Mouse (Mus musculus) hindbrain, embryonic 13.5 days (tissue): ENCODE measurements at regions not wholly inside any gene's neighbourhood (a gene's known extent, or its start where the extent isn't known, plus 50 kb on each side); places are given as distances from the start of the nearest gene placed in this dataset.

Experiments used
- ATAC-seq: fragments of 200-750 bp; cut with Nextera tagmentation; 2 replicates; pipeline ENCODE4 v1.8.0; 2017; ENCODE audit warnings: moderate TSS enrichment; ENCODE audit not compliant: low FRiP score
- H3K27ac ChIP-seq: fragments of 300-500 bp; sonication (generic); 2 replicates; pipeline ENCODE4 v1.5.1; 2015; ENCODE audit warnings: inconsistent platforms, mild to moderate bottlenecking, moderate library complexity
- H3K27me3 ChIP-seq: fragments of 300-500 bp; sonication (generic); 2 replicates; pipeline ENCODE4 v1.6.1; 2015; ENCODE audit warnings: mild to moderate bottlenecking, inconsistent platforms
- H3K36me3 ChIP-seq: fragments of 300-500 bp; sonication (generic); 2 replicates; pipeline ENCODE4 v1.6.1; 2015; ENCODE audit warnings: mild to moderate bottlenecking, inconsistent platforms
- H3K4me1 ChIP-seq: fragments of 300-500 bp; sonication (generic); replicated peaks from 2 replicates; pipeline ENCODE4 v1.6.1; 2015; ENCODE audit warnings: inconsistent platforms
- H3K4me2 ChIP-seq: fragments of 300-500 bp; sonication (generic); 2 replicates; pipeline ENCODE4 v1.6.1; 2015; ENCODE audit warnings: inconsistent platforms, mild to moderate bottlenecking, moderate library complexity
- H3K4me3 ChIP-seq: fragments of 300-500 bp; sonication (generic); 2 replicates; pipeline ENCODE4 v1.5.1; 2015; ENCODE audit warnings: mild to moderate bottlenecking, inconsistent platforms
- H3K9ac ChIP-seq: fragments of 300-500 bp; sonication (generic); 2 replicates; pipeline ENCODE4 v1.6.1; 2015; ENCODE audit warnings: mild to moderate bottlenecking, inconsistent platforms
- H3K9me3 ChIP-seq: fragments of 300-500 bp; sonication (generic); 2 replicates; pipeline ENCODE4 v1.6.1; 2016; ENCODE audit warnings: inconsistent platforms
- WGBS: fragments of 180-500 bp; shearing (Covaris S2); methylation state at CpG from one replicate; pipeline ENCODE4 v1.1.7; 2015; 5-methylcytosine and 5-hydroxymethylcytosine counted together

DNA sequence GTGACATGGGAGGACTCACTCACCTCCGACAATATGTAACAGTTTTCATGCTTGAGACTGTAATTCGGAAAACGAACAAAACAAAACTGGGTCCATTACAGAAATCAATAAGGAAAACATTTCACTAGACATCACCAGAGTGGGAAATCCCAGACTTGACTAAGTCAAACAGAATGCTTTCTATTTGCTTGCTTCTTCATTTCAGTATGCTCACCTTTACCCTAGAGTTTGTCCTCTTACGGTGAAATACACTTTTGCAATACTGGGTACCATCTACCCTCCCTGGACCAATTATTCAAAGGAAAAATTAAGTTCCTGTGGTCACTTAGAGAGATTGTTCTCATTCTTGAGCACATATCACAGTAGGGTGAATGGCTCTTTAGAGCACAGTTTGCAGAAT, 613.4 kb upstream of the 4930412O13Rik start:
- 96% methylated on average over 4 of the region's 4 CpGs for whole genome bisulfite sequencing
- Histone ChIP-seq H3K4me1 (no peaks in the 10 kb centered on the region), H3K27ac (no peak overlapping the region), H3K4me2 (no peak overlapping the region), H3K9me3 (no peaks in the 10 kb centered on the region), H3K36me3 (no peaks in the 10 kb centered on the region), H3K27me3 (no peaks in the 10 kb centered on the region), H3K9ac (no peak overlapping the region), H3K4me3 (no peak overlapping the region)
- ATAC-seq, result no peak

GRCm38 (mm10) chr2:9283441-9283840, 597.6 kb upstream of the 4930412O13Rik start:
- Histone ChIP-seq H3K9me3 (no peaks in the 10 kb centered on the region), H3K36me3 (no peaks in the 10 kb centered on the region), H3K4me3 (no peak overlapping the region), H3K9ac (no peak overlapping the region), H3K4me1 (no peaks in the 10 kb centered on the region), H3K27ac (no peak overlapping the region), H3K4me2 (no peak overlapping the region), H3K27me3 (no peaks in the 10 kb centered on the region)
- WGBS, result 85% methylated on average over 2 of the region's 2 CpGs
- no peak for ATAC-seq

DNA sequence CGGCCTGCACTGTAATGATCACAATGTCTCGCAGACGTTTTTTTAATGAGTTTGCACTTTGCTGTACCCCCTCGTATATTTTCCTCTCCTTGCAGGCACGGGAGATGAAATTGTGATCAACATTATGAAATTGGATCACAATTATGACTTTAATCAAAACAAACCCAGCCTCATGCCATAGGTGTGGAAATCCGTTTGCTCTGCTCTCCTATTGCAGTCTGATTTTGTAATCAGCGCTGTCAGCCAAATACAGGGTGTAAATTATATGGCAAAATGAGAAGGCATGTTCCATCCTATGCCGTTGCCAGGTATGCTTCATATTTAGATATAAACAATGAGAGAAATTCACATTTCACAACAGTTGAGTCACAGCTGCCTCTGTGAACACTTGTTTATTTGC, 595.3 kb upstream of the 4930412O13Rik start:
- 86% methylated on average over 8 of the region's 8 CpGs for WGBS
- Histone ChIP-seq H3K27ac (no peak overlapping the region), H3K4me3 (no peak overlapping the region), H3K9me3 (no peaks in the 10 kb centered on the region), H3K4me2 (no peak overlapping the region), H3K27me3 (no peaks in the 10 kb centered on the region), H3K36me3 (no peaks in the 10 kb centered on the region), H3K9ac (no peak overlapping the region), H3K4me1 (no peaks in the 10 kb centered on the region)
- no peak for ATAC-seq

GRCm38 (mm10) chr2:9287077-9287476, 594.0 kb upstream of the 4930412O13Rik start:
- no peak overlapping the region for H3K27ac ChIP-seq
- 88% methylated on average over 1 of the region's 1 CpGs for WGBS
- no peak overlapping the region for H3K4me3 ChIP-seq
- H3K4me2 ChIP-seq, result no peak overlapping the region
- no peaks in the 10 kb centered on the region for H3K4me1 ChIP-seq
- ATAC-seq, result no peak
- H3K36me3 ChIP-seq, result no peaks in the 10 kb centered on the region
- no peaks in the 10 kb centered on the region for H3K9me3 ChIP-seq
- H3K27me3 ChIP-seq, result no peaks in the 10 kb centered on the region
- no peak overlapping the region for H3K9ac ChIP-seq

- Histone ChIP-seq H3K36me3 (no peaks in the 10 kb centered on the region), H3K4me3 (no peak overlapping the region), H3K27me3 (no peaks in the 10 kb centered on the region), H3K9me3 (no peaks in the 10 kb centered on the region), H3K4me1 (no peaks in the 10 kb centered on the region), H3K4me2 (no peak overlapping the region), H3K9ac (no peak overlapping the region), H3K27ac (no peak overlapping the region)
- ATAC-seq, result no peak
- 87% methylated on average over 6 of the region's 6 CpGs for WGBS
These were observed 593.4 kb upstream of the 4930412O13Rik start for GRCm38 (mm10) chr2:9287623-9288022.

DNA sequence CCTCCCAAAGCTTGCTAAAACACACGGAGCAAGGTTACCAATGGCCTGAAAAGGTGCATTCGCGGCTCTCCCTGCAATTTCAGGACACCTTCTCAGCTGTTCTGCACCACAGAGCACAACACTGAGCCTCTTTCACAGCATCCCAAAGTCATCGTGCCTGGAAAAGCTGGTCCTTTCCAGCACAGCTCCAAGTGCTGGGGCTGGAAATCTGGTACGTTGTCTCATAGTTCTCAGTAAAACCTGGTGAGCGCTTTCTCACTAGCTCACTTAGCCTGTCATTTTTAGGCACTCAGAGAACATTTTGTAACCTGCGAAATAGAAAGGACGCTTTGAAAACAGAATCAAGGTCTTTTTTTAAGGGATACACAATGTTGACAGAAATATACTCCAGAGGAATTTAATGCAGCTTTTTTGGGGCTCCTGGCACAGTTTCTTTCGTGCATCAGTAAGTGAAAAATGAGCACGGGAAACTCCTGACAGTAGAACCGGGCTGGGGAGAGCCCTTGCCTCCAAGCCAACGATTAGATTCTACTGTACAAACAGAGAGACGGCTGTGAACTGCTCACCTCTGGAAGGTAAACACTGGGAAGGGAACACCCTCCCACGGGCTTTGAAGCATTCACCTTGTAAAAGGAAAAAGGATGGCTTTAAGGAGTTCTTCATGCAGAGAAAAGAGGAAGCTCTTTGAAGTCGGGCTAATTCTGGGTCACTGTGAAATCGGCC, 549.3 kb upstream of the 4930412O13Rik start:
- ATAC-seq, result no peak
- H3K4me1 ChIP-seq, result no peaks in the 10 kb centered on the region; the same call in 1 of the 2 replicates
- no peak overlapping the region for H3K4me3 ChIP-seq
- 48% methylated on average over 16 of the region's 16 CpGs for WGBS
- H3K36me3 ChIP-seq, result no peaks in the 10 kb centered on the region
- no peaks in the 10 kb centered on the region for H3K27me3 ChIP-seq
- no peak overlapping the region for H3K4me2 ChIP-seq
- no peak overlapping the region for H3K27ac ChIP-seq
- H3K9me3 ChIP-seq, result no peaks in the 10 kb centered on the region
- H3K9ac ChIP-seq, result no peak overlapping the region

- H3K4me1 ChIP-seq, result no peaks in the 10 kb centered on the region
- no peaks in the 10 kb centered on the region for H3K36me3 ChIP-seq
- no peaks in the 10 kb centered on the region for H3K9me3 ChIP-seq
- H3K9ac ChIP-seq, result no peak overlapping the region
- no peaks in the 10 kb centered on the region for H3K27me3 ChIP-seq
- no peak overlapping the region for H3K27ac ChIP-seq
- H3K4me3 ChIP-seq, result no peak overlapping the region
- H3K4me2 ChIP-seq, result no peak overlapping the region
- no peak for ATAC-seq
- 78% methylated on average over 4 of the region's 4 CpGs for WGBS
These were observed 532.1 kb upstream of the 4930412O13Rik start for GRCm38 (mm10) chr2:9348982-9349381.

- Histone ChIP-seq H3K4me2 (no peak overlapping the region), H3K27ac (no peak overlapping the region), H3K9me3 (no peaks in the 10 kb centered on the region), H3K4me3 (no peak overlapping the region), H3K36me3 (no peaks in the 10 kb centered on the region), H3K9ac (no peak overlapping the region), H3K27me3 (no peaks in the 10 kb centered on the region), H3K4me1 (no peaks in the 10 kb centered on the region)
- ATAC-seq, result no peak
- 75% methylated on average over 1 of the region's 1 CpGs for WGBS
These were observed 531.1 kb upstream of the 4930412O13Rik start for GRCm38 (mm10) chr2:9349994-9350393.

DNA sequence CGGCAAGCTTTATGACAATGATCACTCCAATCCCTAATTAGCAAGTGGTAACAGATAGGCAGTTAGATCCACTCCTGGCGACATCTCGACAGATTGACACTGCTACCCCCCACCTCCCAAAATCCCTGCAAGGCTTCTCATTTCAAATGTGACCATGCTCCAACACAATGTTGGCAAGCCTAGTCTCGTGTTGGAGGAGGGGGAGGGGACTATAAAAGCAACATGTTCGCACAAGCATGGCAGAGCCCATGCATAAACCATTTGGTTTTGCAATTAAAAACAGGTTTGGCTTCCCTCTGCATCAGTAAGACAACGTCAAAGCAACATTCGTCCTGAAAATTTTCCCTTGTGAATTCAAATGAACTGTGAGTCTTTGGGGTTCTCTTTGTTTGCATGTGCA, 528.9 kb upstream of the 4930412O13Rik start:
- no peak; the same call in 1 of the 2 replicates for ATAC-seq
- no peak overlapping the region for H3K4me3 ChIP-seq
- H3K9ac ChIP-seq, result no peak overlapping the region
- no peaks in the 10 kb centered on the region for H3K9me3 ChIP-seq
- H3K4me2 ChIP-seq, result no peak overlapping the region
- no peak overlapping the region for H3K27ac ChIP-seq
- H3K27me3 ChIP-seq, result no peaks in the 10 kb centered on the region
- no peaks in the 10 kb centered on the region for H3K36me3 ChIP-seq
- H3K4me1 ChIP-seq, result no peaks in the 10 kb centered on the region
- WGBS, result 55% methylated on average over 7 of the region's 7 CpGs

DNA sequence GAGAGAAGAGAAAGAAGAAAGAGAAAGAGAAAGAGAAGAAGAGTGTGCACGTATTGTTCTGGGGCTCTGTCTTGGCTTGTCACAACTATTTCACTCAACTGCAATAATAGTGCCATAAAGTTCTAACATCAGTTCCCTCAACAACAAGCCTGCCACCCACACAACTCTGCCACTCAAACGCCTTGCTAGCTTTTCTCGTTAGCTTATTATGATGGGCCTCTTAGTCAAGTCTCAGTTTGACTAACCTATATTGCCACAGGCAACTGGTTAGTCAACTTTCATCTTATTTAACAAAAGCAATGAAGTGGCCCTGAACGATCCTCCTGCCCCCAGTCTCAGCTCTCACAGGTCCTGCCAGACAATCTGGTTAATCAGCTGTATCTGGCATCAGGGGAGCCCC, 521.0 kb upstream of the 4930412O13Rik start:
- H3K9me3 ChIP-seq, result no peaks in the 10 kb centered on the region
- ATAC-seq, result no peak
- no peaks in the 10 kb centered on the region for H3K27me3 ChIP-seq
- no peaks in the 10 kb centered on the region for H3K36me3 ChIP-seq
- no peak overlapping the region for H3K4me2 ChIP-seq
- H3K4me3 ChIP-seq, result no peak overlapping the region
- no peak overlapping the region for H3K9ac ChIP-seq
- WGBS, result 70% methylated on average over 4 of the region's 4 CpGs
- H3K4me1 ChIP-seq, result no peaks in the 10 kb centered on the region
- no peak overlapping the region for H3K27ac ChIP-seq

GRCm38 (mm10) chr2:9367801-9368584, 513.1 kb upstream of the 4930412O13Rik start:
- no peaks in the 10 kb centered on the region for H3K9me3 ChIP-seq
- H3K4me3 ChIP-seq, result no peak overlapping the region
- no peak overlapping the region for H3K4me2 ChIP-seq
- no peak overlapping the region for H3K9ac ChIP-seq
- H3K27me3 ChIP-seq, result no peaks in the 10 kb centered on the region
- 92% methylated on average over 8 of the region's 8 CpGs for WGBS
- no peaks in the 10 kb centered on the region for H3K4me1 ChIP-seq
- ATAC-seq, result no peak
- H3K36me3 ChIP-seq, result no peaks in the 10 kb centered on the region
- no peak overlapping the region for H3K27ac ChIP-seq

DNA sequence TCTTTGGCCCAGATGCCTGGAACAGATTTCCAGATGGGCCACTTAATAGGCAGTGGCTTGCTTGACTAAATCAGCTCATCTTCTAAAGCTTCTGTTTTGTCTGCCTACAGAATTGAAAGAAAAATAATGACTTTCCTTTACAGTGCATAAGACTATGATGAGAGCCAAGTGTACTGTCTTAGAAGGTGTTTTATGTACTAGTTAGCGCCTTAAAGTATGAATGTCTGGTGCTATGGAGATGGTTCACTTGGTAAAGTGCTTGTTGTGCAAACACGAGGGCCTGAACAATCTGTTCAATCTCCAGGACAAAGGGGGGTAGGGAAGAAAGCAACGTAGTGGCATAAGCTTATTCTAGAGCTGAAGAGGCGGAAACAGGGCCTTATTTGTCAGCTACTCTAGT, 511.5 kb upstream of the 4930412O13Rik start:
- ATAC-seq, result no peak
- no peak overlapping the region for H3K9ac ChIP-seq
- H3K36me3 ChIP-seq, result no peaks in the 10 kb centered on the region
- H3K27me3 ChIP-seq, result no peaks in the 10 kb centered on the region
- no peaks in the 10 kb centered on the region for H3K4me1 ChIP-seq
- WGBS, result 74% methylated on average over 4 of the region's 4 CpGs
- H3K4me2 ChIP-seq, result no peak overlapping the region
- no peak overlapping the region for H3K27ac ChIP-seq
- no peaks in the 10 kb centered on the region for H3K9me3 ChIP-seq
- no peak overlapping the region for H3K4me3 ChIP-seq

GRCm38 (mm10) chr2:9386566-9386965, 494.5 kb upstream of the 4930412O13Rik start:
- H3K4me2 ChIP-seq, result no peak overlapping the region
- no peaks in the 10 kb centered on the region for H3K36me3 ChIP-seq
- no peaks in the 10 kb centered on the region for H3K27me3 ChIP-seq
- WGBS, result 55% methylated on average over 2 of the region's 2 CpGs
- no peak overlapping the region for H3K27ac ChIP-seq
- H3K9ac ChIP-seq, result no peak overlapping the region
- H3K9me3 ChIP-seq, result no peaks in the 10 kb centered on the region
- no peaks in the 10 kb centered on the region for H3K4me1 ChIP-seq
- no peak overlapping the region for H3K4me3 ChIP-seq
- ATAC-seq, result no peak
